Mouse (Mus musculus): ENCODE data around the gene Abcb1b.
"Not testable (repeated sequence)": the region's sequence is repeated elsewhere in the genome, so short reads cannot be mapped to it uniquely, and the experiment has no call there.

Gene Abcb1b

DNA sequence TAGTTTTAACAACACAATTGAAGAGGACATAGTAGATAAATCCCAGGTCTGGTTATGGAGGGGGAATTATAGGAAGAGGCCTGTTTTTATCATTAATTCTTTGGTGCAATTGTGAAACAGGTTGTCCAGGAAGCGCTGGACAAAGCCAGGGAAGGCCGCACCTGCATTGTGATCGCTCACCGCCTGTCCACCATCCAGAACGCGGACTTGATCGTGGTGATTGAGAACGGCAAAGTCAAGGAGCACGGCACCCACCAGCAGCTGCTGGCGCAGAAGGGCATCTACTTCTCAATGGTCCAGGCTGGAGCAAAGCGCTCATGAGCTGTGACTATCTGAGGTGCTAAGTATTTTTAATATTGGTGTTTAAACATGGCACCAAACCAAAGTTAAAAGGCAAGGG lies 67.7 kb downstream of the Abcb1b start:
- not testable (repeated sequence) for DNase-seq

DNA sequence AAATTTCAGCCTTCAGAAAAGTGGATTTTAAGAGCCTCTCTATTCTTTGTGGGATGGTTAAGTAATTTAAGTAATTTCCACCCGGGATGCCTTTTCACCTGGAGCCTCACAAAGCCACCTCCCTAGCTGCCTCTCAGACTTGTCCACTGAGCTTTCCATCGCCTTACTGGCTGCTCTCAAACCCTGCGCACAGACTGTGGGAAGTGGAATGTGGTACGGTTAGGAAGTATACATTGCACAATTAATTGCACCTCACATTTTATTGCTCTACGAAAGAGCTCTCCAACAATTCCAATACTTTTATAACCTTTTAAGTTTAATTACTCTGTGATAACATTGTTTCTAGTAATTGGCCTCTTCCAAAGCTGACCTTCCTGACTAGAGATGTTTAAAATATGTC lies 68.4 kb downstream of the Abcb1b start:
- no peak for DNase-seq

DNA sequence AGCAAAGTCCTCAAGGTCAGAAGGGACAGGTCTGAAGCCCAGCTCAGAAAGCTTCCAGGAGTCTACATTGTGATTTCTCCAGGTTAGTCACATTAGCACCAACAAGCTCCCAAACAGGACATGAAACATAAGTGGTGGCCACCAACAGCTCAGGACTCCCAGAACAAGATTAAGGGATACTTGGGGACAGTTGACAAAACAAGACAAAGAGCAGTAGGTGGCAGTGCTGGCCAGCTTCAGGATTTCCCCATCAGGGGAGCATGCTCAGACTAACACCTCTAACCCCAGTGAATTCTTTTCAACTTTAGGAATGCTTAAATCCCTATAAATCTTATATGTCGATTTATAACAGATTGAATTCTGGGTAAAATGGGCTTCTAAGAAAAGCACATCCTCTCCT lies 70.1 kb downstream of the Abcb1b start:
- DNase-seq, result peak; percentile 18

DNA sequence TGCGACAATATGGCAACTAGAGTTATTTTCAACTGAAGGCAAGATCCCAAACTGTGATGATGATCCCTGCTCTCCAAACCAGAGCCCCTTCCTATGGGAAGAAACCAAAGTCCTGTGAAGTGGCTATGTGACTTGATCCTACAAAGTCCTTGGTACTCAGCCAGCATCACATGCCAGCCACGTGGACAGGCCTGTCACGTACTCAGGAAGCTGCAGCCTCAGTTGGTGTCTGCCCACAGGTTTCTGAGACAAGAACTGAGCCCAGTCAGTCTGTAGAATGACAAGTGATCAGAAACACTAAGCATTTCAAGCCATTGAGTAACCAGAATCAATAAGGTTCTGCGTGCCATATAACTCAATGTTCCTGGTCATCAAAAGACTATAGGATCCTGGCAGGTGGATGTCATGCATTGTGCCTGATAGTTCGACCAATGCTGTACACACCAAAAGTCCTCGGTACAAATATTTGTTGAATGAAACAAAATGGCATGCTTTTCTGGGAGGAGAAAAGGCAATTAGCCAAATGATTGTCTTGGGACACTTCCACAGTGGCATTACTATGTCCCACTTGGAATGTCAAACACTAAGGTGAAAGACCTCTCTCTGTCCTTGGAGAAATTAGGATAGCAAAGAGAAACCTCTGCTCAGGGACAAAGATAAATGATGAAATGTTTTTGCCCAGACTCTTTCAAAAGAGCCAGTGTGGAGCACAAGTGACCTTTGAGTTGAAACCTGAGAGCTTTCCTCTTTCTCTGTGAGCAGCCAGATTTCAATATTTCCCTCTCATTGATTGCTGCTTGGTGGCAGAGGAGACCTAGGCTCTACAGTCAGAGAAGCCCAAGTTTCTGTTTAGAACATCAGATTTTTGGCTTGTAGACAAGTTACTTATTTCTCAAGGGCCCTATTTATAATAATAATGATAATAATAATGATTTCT lies 75.3 kb downstream of the Abcb1b start:
- DNase-seq, result no peak

DNA sequence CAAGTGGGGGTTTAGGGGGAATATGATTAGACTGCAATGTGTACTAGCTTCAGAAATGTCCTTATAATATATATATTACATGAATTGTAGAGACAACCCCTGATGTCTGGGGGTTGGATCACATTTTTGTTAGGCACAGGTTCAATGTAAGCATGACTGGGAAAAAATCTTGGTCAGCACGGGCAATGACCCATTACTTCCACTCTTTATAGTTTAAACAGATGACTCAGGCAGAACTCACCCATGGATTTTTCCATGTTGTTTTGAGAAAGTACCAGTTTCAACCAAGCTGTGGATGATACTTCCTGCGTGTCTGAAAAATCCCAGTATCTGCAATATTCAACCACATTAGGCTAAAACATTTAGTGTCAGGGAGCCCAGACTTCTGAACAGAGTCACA lies 79.1 kb downstream of the Abcb1b start:
- no peak for DNase-seq

DNA sequence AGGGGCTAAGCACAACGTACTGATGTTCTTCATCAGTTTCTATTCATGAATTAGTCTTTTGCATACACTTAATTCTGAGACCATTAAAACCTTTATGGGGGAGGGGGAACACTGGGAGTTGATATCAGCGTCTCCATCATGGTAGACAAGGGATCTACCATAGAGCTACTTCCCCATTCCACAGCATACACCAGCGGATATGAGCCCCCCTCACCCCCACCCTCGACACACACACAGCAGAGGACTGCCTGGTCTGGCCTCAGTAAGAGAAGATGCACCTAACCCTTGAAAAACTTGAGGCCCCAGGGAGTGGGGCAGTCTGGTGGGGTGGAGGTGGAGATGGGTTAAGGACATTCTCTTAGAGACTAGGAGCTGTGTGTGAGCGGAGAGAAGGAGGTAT lies 79.9 kb downstream of the Abcb1b start:
- no peak for DNase-seq

DNA sequence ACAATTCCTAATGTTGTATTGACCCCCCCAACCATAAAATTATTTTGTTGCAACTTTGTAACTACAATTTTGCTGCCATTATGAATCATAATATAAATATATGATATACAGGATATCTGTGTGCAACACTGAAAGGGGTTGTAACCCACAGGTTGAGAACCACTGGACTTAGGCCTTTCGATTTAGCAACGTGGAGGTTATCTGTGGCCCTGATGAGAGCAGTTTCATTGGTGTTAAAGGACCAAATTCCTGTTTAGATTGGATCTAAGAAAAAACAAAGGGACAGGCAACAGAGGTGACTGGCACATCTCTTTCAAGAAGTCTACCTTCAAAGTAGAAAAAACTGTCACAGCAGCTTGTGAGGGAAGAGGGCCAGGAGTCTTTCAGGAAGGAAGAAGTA lies 87.9 kb downstream of the Abcb1b start:
- no peak for DNase-seq

DNA sequence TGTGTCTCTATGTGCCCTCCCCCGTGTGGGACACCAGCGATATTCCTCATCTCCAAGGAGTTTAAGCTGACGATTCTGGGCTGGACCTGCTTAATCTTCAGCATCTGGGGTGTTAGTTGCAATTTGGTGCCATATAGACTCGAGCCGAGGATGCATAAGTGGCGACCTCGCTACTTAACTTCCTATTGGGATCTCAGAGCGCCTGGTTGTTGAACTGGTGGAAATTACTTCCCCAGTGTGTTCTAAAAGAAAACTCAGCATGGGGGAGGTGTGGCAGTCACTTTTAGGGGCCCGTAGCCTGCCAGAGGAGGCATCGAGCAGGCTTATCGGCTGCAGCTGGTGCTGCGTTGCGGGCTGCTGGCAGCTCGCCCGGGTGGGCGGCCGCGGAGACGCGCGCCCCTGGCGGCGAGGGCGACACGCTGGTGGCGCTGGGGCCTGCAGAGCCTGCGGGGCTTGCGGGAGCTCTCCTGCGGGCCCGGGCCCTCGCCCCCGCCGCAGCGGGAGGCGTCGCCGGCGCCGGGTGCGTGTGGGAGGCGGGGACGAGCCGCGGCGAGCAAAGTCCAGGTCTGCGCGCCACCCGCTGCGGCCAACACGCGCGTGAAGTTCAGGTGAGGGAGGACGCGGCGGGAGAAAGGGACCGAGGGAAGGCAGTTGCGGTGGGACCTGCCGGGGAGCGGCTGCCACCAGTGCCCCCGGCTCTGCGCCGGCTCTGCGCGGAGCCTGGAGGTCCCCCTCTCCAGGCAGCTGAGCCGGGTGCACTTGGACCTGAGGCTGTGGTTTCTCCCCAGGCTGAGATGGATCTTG lies 95.6 kb downstream of the Abcb1b start, which contains the start of gene Abcb4:
Gene Abcb4 (plus strand): TSS at position 418 of the 804 bp plus-strand sequence.
- peak; percentile 51 for DNase-seq

DNA sequence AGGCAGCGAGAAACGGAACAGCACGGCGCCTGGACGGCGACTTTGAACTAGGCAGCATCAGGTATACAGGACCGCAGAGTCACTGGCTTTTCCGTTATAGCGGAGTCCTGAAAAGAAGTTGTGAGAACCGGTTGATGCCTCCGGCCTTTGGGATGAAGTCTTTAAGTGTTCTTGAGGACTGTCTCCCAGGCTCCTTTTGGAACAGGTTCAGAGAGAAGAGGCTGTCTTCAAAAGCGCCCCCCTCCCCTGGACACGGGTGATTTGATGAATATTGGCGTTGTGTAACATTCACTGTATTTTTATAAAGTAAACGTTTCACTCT lies 96.1 kb downstream of the Abcb1b start:
- DNase-seq, result no peak

DNA sequence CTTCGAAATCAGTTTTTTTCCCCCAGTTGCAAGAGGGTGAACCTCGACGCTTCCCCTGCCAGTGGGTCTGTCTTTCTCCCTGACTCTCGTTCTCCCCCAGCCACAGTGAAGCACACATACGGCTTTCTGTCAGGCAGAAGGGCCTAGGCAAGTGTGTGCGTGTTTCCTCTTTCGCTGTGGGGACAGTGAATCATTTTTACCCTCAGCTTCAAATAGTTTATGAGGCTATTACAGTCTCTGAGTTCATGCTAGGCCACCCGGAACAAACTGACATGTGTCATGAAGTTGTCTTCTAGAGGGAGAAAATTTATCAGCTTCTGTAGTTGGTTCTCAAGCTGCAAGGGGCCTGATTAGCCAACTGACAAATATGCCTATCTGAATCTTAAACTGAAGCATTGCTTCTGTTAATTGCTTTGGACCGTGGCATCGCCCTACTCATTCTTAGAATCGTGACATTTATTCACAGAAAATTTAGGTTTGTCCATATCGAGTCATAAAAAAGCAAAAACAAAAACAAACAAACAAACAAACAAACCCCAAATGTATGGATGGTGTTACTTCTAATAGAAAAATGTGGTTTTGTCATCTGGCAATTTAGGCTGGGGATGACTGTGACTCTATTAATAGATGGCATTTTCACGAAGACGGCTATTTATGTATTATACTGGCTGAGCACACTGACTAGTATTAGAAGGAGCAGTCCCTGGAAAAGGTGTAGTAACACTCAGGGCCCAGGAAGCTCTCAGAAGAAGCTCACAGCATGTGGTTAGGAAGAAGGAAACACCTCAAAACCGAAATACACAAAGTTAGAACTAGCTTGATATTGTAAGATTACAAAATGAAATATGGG lies 96.9 kb downstream of the Abcb1b start:
- no peak for DNase-seq

DNA sequence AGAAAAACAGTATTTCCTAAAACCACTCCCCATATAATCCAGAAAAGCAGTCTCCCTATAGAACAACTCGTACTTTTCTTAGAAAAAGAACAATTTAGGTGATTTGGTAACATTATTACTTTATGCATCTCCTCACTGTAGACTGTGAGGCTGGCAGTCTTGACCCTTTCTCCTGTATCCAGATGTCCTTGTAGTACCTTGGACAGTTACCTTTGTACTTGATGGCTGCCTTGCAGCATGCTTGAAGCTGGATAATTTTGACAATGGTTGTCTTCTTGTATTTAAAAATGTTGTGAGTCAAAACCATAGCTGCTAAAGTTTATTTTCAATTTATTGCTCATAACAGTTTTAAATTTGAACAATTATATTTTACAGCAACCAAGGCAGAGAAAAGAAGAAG lies 98.3 kb downstream of the Abcb1b start:
- no peak for DNase-seq

DNA sequence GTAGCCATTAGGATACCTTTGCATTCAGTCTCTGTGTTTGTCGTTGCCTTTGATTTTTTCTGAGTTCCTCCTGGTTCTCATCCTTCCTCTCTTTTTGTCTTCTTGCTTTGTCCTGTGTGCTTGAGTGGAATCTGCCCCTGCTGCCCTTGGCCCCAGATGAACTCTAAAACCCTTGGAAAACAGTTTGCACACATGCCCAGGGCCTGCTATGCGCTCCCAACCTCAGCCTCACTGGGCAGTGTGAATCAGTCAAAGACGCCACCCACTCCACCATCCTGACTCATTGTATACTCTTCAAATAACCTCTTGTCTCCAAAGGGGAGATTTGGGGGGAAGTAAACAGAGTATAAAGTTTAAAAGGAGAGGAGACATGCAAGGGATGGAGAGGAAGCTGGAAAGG lies 100.3 kb downstream of the Abcb1b start:
- DNase-seq, result no peak

DNA sequence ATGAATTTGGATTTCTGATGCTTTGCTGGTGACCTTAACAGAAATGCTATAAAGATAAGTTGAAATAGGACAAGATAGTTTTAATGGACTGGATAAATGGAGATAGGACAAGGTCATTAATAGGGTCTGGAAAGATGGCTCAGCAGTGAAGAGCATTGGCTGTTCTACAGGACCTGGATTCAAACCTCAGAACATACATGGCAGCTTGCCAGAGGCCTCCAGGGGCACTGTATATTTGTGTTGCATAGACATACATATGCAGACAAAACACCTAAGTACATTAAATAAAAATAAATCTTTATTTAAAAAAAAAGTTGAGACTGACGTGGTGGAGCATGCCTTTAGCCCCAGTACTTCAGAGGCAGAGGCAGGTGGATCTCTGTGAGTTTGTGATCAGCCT lies 103.1 kb downstream of the Abcb1b start:
- no peak for DNase-seq

DNA sequence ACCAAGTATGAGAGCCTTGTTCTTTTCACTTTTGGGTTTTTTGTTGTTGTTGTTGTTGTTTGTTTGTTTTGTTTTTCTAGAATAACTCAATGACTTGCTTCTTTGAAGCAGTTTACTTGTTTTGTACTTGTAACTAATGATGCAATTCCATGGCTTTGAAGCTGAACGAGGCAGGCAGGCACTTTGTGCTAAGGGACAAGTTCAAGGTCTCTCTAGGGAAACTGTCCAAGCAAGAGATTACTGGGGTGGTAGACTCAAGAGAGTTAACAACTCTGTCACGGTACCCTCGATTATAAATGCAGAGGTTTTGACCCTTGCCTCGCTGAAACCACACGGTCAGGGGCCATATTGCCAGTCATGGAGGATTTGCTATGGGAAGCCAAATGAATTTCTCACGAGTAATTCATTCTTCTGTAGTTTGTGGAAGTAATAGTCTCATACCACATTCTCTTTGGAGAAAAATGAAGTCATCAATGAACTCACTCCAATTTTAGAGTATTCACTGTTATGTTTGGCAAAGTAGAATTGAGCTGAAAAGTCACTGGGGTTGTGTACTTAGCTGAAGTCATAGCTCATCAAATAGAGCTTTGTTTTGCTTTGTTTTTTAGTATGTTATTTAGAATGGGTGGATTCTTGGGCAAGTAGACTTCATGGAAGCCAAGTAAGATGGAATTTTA lies 104.3 kb downstream of the Abcb1b start:
- DNase-seq, result no peak

DNA sequence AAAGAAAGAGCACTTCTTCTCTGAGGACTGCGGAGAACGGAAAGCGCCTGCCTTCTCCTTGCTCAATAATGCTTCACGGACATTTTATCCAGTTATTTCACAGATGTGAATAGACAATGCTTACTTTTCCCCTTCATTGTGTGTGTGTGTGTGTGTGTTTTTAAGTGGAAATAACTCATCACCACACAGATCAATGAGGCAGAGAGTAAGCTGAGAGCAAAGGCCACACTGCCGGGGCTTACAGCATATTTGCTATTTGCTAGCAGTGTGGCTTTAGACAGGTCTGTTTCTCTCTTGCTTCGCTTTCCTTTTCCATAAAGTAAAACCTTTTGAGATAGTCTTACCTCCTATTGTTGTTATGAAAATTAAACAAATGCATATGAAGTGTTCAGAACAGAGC lies 106.6 kb downstream of the Abcb1b start:
- DNase-seq, result no peak

DNA sequence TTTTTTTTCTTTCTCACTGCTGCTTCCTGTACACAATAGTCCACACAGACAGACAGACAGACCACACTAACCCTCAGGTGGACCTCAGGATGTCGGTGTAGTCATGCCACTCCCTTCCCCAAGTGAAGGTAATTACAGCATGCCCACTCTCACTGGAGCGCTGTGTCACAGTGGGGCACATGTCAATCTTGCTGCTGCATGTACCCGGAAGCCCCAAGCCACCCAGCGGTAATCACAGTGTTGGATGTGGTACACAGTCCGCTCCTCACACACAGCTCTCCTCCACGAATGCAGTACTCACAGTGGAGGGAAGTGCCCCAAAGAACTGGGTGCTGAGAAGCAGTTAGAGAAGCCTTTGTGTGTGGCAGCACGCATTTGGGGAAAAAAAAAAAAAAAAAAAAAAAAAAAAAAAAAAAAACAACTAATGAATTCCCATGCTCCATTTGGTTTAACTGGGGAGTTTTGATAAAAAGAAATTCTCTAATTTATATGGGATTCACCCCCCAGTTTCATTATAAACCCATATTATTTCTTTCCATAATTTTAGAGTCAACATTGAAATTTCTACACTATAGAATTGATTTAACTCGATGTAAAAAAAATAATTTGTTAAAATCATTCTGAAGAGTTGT lies 113.7 kb downstream of the Abcb1b start:
- DNase-seq, result no peak
